Mouse (Mus musculus) liver, adult 2 months (tissue): ENCODE results near the gene Atp1a2.

ENCODE experiments used
- CTCF ChIP-seq: fragments of 200-500 bp; IDR thresholded peaks from 2 replicates; pipeline ENCODE4 v1.5.1; 2011; ENCODE audit warnings: low read depth, low read length, control low read depth
- POLR2A ChIP-seq: fragments of 200-500 bp; IDR thresholded peaks from 2 replicates; pipeline ENCODE4 v1.6.1; 2011; ENCODE audit warnings: low read length, control low read depth; ENCODE audit not compliant: insufficient read depth; ENCODE audit errors: extremely low read depth

GRCm38 (mm10) chr1:172292880-172293279 is 5.0 kb downstream of the Atp1a2 start:
- TF ChIP-seq CTCF (no peak), POLR2A (no peak)
